Mouse (Mus musculus) kidney, postnatal 36 days (tissue): ENCODE measurements at regions not wholly inside any gene's neighbourhood (a gene's known extent, or its start where the extent isn't known, plus 50 kb on each side); places are given as distances from the start of the nearest gene placed in this dataset.
A peak's percentile ranks its signal among the peaks of the same experiment; 100 is the strongest.

Experiments used
- DNase-seq, 2 experiments: peaks; one replicate each; pipeline ENCODE4 v3.0.0; 2021 to 2022; ENCODE audit warnings: mixed read lengths in 2 of 2

DNA sequence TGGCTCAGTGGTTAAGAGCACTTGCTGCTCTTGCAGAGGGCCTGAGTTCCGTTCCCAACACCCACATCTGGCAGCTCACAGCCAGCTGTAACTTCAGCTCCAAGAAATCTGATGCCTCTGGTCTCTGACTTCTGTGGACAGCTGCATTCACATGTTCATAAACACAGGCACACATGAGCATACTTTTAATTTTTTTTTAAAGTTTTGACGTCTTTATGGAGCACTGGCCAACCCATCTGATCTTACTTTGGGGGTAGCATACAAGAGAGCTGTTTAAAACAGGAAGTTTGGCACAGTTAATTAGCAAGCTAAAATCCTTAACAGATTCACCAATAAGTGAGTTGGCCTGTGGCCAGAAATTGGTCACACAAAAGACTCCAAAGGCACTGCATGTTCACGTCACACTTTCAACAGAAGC is 81.2 kb upstream of the Atl2 start:
- no peak for DNase-seq

DNA sequence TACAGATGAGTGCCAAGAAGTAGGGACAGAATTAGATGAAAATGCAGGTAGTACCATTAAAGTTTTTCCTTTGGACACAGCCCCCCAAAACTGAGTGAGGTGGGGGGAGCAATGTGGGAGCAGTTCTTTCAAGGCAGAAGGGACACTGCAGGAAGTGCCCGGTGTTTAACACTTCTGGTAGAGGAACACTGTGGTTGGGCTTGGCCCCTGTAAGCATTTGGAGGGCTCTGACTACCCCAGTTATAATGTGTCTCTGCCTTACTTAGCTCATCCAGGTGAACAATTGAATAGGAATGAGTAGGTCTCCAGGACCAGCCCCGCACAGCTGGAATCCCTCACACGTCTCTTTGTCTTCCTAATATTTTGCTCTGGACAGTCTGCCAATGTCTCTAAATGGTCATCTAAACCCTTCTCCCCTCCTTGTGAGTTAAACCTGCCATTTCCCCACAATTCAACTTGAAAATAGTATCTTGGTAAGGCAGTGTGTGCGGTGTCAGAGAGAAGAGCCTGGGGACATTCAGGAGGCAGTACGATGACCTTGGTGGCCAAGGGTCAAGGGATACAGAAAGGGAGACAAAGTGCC is 80.7 kb upstream of the Atl2 start:
- DNase-seq = no peak

DNA sequence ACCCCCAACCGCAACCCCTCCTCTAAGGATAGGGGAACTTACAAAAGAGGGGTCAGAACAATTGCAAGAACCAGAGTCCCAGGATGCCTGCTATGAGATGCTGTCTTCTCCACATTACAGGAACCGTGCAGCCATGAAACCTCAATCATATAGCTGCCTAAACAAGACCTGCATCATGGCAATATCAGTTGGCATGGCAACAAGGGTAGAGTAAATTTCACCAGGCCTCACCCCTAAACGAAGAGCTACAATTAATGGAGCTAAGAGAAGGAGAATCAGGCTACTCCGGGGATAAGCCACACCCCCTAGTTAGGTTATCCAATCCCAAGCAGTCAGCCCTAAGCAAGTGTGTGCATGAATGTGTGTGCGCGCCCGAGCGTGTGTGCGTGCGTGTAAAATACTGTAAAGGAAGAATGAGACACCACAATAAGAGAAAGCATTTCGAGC is 80.1 kb upstream of the Atl2 start:
- no peak for DNase-seq

DNA sequence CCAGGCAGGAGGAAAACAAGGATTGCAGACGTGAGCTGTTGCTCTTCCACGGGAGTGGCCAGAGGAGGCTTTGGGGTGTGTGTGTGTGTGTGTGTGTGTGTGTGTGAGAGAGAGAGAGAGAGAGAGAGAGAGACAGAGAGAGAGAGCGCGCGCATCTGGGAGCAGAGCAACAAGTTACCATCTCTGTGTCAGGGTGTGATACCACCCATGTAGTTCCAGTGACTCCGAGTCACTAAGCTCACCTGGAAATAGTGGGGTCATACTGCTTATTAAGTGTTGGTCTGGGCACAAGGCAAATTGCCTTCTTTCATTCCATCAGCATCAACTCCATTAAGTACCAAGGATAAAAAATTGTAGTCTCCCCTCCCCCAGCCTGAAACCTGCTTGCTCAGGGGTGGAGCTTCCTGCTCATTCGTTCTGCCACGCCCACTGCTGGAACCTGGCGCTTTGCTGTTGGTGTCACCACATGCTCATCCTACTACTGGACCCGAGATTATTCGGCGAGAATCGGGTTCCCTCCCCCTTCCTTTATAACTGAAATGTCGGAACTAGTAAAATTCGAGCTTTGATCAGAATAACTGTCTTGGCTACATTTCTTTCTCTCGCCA is 79.3 kb upstream of the Atl2 start:
- peak; percentile 5 to 12 for DNase-seq

DNA sequence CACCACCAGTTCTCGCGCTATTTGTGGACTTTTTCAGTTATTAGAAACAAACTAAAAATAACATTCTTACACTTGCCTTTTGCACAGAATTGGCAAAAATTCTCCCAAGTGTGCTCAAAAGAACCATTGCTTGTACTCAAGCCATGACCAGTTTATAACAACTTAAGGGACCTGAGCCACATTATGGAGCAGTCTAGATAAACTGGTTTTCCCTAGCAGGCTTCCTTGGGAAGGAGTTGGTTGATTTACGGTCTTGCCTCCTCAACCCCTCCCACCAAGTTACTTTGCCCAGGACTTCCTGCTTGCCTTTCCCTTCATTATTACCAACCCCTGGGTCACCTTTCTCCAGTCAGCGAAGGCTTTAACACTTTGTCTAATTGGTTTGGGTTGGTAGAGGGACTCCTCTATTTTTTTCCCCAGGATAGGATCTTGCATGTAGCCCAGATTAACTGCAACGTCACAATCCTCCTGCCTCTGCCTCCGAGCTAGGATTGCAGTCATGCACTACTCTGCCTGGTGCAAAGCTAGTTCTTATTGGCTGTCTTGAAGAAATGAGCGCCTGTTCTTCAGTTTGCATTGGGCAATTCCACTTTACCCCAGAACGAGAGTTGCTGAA is 75.9 kb upstream of the Atl2 start:
- DNase-seq = no peak

DNA sequence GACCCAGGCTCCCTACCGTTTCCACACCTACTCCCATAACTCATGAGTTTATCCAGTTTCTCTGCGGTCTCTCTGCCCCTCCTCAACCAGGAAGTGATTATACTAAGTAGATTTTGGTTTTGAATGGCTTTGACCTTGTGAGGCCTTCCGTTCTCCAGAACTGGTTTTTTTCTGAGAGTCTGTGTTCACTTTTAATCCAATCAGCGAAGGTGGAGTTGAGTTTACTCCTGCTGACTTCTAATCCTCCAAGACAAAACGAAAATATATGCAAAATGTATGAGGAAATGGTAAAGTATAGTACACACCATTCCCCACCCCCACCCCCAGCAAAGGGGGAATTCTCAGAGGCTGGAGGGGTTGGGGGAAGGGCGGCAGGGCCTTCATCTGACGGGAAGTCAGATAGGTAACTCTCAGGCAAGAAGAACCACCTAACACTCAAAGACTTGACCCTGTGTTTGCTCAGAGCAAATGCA is 73.6 kb upstream of the Atl2 start:
- no peak for DNase-seq

DNA sequence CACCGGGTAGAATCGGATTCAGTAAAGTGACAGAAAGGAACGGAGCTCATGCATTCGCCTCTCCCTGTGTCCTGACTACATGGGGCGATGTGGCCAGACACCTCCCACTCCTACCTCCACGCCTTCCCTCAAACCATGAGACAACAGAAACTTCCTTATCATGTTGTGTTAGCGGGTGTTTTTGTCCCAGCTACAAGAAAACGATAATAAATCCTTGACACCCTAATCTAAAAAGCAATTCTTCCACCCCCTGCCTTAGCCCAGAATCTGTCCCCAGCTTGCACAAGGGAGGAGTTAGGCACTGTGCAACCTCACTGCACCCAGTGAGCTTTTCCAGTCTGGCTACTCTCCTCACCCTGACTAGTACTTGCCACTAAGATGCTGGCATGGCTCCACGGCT is 72.9 kb upstream of the Atl2 start:
- DNase-seq = no peak

DNA sequence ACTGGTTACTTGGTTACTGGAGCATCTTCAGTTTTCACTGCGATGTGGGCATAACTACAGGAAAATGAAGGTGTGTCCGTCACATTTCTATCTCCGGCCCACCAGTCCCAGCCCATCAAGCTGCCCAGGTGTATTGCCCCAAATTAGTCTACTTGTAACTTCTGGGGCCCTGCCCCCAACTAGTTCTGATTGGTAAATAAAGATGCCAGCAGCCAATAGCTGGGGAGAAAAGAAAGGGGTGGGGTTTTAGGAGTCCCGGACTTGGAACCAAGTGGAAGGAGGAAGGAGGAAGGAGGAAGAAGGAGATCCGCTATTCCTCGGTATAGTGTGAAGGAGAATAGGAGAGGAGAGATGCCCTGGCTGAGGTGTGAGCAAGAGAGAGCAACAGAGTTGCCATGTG is 71.1 kb upstream of the Atl2 start:
- no peak for DNase-seq

DNA sequence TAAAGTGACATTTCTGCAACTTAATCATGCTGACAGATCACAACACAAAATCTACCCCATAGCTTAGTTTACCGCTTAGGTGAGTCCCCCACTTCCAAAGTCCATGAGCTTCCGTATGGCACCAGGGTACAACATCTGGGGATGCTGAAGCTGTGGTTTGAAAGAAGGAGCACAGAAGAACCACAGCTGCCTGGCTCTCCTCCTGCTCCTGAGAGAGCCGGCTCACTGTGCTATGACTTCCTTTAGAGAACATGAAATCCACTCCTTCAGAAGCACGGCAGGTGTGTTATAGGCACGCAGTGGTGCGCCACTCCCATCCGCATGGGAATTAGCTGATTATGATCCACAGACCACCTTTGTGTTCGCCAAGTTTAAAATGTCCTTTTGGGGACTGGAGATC is 69.7 kb upstream of the Atl2 start:
- no peak for DNase-seq

DNA sequence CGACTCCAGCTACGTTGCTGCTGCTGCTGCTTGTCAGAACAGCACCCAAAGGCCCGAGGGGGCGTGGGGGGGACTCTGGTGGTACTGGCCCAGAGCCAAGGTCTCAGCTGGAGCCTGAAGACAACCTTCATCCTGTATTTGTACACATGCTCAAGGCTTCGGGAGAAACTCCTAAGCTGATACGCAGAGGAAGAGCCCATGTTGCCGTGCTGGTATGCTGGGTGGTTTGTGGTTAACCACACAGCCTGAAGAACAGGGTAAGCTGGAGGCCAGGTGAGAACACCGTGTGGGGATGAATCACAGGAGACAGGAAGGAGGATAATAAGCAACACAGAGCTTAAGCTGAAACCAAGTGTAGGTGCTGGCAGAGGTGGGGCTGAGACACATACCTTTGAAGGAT is 68.9 kb upstream of the Atl2 start:
- no peak for DNase-seq

DNA sequence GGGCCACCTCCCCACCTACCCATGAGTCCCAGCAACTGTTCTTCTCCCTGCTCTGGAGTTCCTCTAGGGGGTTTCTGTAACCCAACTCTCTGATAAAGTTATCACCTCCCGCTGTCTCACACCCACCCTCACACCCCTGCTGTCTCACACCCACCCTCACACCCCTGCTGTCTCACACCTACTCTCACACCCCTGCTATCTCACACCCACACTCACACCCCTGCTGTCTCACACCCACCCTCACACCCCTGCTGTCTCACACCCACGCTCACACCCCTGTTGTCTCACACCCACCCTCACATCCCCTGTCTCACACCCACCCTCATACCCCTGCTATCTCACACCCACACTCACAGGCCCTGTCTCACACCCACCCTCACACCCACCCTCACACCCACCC is 67.4 kb upstream of the Atl2 start:
- DNase-seq = no peak

DNA sequence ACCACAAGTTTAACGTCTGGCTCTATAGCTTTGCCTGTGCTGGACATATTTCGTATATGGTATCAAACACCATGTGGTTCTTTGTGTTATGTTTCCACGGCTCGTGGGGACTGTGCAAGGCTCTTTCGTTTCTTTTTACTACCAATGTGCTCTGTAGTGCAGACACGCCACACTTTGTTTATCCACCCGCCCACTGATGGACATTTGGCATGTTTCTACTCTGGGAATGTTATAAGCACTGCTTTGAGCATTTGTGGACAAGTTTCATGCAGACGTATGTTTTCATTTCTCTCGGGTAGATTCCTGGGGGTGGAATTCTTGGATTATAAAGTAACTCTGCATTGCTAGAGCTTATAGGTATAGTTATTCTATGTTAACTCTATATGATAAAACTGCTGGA is 65.5 kb upstream of the Atl2 start:
- DNase-seq = no peak

DNA sequence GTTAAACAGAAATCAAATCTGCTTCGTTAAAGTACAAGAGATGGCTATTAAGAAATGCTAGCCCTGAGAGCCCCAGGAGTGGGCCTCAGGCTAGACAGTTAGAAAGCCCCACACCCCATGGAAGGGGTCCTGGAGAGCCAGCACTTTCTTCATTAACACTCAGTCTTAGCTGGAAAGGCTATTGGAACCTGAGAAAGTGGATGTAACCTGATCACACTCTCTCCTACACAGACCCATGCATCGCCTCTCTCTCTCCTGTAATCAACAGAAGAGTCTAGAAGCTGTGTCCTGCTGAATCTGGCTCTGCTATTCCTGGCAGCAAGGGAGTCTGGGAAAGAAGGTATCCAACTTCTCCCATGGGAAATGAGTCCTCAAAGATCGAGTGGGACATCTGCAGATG is 64.8 kb upstream of the Atl2 start:
- DNase-seq = no peak

DNA sequence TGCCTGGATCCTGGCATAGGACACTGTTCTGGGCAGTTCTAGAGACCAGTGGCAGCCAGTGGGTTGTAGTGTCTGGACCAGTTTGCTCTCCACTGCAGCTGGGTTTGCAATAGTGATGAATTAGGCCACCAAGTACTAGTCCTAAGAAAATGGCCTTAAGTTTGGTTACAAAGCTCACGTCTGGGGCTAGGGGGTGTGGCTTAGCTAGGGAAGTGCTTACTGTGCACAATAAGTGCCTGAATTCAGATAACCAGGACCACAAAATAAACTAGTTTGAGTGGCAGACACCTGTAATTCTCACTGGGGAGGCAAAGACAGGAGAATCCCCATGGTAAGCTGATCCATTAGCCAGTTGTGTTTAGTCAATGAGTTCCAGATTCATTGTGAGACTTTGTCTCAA is 59.3 kb upstream of the Atl2 start:
- DNase-seq = no peak

DNA sequence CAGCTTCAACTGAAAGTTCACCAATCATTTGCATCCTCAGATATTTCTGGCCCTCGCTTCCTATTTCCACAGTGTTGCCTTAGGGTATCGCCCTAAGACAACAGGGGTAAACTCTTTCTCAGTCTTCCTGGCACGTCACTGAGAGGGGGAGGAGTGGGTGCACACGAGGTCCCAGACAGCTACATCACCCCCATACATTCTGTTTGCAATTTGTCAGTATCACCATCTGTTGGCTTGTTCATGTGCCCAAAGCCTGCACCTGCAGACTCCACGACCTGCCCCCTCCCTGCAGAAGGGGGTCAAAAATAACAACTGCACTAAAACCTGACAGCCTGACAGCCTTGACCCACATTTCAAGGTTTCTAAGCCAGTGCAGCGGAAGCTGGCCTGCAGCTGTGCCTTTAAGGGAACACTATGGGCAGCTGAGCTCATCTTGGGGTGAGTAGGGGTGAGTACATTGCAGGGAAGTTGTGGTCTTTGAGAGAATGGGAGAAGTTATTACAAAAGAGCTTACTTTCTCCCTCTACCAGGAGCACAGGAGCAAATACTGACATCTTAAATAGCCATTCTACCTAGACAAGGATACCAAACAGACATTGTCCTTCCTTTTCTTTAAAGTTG is 58.8 kb upstream of the Atl2 start:
- no peak for DNase-seq

DNA sequence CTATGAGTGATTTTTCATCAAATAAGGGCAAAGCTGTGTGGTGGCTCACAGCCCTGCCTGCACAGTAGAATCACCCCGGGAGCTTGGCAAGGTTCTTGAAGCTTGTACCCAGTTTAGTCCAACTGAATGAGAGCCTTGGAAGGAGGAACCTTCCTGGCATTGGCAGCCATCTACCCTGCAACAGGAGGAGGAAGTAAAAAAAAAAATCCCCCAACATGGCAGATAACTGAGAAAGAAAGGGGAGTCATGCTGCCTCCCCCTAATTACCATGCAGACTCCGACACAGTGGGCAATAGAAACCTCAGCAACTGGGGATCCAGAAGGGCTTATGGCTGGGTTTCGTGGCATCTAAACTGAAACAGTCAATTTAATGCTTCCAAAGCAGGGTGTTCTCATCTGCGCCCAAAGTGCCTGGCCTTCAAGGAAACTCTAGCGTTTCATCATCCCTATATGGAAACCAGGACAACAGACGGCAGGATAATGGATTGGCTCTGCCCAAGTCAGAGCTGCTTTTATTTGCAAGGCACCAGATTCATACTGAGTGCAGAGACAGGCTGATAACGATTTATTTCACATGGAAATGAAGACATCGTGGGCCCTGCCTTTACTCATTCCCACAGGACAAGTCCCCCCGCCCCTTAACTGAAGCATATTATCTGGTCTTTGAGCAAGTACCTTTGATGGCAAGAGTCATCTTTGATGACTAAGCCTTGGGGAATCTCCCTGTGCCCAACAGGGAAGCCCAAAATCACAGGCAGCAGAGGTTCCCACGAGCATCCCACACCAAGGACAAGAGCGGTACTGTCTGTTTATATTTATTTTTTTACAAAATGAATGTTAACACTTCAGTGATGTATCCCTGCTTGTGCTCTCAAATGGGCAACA is 52.9 kb upstream of the Atl2 start:
- no peak for DNase-seq
